Mouse (Mus musculus): Measurements from ENCODE around the gene Nkain2.

Nkain2 gene

DNA sequence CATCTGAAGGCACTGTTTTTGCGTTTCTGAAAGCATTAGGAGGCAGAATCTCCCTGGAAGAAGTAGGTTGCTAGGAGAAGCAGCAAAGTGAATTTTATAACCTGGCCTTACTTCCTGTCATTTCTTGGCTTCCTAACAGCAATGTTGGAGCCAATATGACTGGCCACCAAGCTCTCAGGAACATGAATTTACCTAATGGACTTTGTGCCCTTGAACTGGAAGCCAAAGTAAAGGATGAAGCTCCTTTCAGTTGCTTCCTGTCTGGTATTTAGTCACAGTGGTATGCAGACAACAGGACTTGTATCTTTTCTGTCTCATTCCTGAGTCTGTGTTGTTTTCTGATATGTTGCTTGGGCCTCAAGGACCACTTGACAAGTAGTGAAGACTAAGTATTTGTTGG, 1063.2 kb downstream of the Nkain2 start:
- ChIA-PET POLR2A (interaction anchor here in 1 of 4 experiments (0.5 kb wide), 1 partner anchor 615 kb away, joined by 4 read pairs; no protein-coding TSS in a partner anchor), CTCF (interaction anchor here in 1 of 4 experiments (0.6 kb wide), 2 partner anchors 392 to 918 kb away, joined by 7 read pairs; no protein-coding TSS in a partner anchor)

DNA sequence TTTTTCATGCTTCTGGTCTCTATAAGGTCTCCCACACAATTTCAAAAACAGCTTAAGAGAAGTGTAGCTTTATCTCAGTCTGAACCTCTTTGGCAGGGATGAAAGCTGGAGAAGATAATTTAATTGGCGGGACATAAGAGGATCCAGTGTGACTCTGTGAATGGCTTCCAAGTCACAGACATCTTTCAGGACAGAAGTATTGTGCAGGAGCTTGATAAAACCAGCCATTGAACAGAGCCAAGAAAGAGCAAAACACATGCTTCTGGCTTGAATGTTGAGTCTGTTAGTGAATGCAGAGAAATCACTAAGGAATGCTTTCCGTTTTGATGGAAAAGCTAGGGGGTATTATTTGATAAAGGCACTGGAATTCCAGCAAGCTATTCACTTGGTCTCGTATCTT, 1077.7 kb downstream of the Nkain2 start:
- ChIA-PET CTCF (no interaction called here), POLR2A (no interaction called here)

DNA sequence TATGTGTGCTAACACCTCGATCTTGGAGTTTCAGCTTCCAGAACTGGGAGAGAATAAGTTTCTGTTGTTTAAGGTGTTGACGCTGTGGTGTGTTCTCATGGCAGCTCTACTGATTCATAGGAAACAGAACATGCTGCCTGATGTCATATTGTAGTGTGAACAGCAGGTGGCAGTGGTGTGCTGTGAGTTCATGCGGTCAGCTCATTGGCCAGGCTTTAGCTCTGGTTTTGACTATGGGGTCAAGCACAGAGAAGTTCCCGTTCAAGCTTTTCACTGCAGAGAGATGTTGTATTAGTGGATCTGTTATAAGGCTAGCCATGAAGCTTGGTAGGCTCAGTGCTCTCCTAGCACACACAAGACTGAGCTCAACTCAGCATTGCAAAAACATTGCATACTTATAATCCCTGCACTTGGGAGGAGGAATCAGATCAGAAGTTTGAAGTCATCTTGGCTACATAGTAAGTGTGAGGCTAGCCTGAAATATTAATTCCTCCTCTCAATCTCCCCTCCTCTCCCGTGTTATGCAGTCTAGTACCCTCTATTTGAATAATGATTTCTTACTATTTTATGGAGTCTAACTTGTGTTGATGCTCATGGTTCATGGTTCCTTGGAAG, 1147.7 kb downstream of the Nkain2 start:
- ChIA-PET CTCF (interaction anchor here (0.6 to 1.5 kb wide), 8 partner anchors 134 to 1421 kb away, joined by 3 to 4 read pairs (median 3); no protein-coding TSS in a partner anchor), POLR2A (interaction anchor here in 1 of 4 experiments (0.5 kb wide), 1 partner anchor 979 kb away, joined by 3 read pairs; no protein-coding TSS in a partner anchor)

DNA sequence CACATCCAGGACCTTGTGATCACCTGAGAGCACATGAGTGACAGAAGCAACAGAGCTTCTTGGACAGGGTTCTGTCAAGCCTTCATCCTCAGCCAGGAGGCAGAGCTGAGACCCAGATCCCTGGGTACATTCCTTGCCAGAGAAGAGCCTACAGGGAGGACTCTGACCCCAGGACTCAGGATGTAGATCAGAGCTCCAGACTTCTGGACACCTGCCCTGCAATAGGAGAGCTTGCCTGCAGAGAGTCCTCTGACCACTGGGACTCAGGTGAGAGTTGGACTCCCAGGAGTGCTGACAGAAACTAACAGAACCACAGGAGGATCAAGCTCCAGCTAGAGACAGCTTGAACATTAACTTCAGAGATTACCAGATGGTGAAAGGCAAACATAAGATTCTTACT, 1162.2 kb downstream of the Nkain2 start:
- POLR2A ChIA-PET: no interaction called here
- CTCF ChIA-PET: no interaction called here

DNA sequence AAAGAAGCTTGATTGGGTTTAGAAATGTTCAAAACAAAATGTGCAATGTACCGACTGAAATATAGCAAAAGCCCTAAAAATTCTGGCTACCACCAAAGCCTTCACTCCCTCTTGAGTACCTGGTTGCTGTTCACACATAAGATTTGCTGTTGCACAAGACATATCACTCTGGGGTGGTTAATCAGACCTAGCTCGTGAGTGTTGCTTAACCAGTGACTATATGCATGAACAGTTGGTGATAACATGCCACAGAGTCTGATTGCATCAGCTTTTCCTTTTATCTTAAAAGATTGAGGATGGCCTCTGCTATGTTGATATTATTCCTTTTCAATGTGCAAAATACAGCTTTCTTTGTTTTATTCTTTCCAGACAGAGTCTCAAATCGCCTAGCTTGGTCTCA, 1243.0 kb downstream of the Nkain2 start:
- ChIA-PET CTCF (no interaction called here), POLR2A (interaction anchor here in 1 of 4 experiments (0.6 kb wide), 1 partner anchor 38 kb away, joined by 6 read pairs; no protein-coding TSS in a partner anchor)

DNA sequence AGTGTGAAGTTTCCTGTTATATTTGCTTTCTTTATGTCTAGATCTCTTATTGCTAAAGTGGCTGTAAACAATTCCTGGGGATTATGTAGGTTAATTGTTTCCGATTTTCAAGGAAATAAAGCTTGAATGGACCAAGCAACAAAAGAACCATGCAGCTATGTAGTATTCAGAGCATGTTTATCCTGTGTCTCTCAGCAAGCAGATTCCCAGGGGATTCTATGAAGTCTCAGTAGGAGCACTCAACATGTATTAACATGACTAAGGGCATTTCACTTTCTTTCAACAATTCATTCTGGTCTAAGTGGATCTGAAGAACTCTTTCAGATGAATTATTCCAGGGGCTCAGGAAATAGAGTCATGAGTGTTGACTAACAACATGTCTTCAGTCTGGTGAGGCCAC, 1244.2 kb downstream of the Nkain2 start:
- CTCF ChIA-PET: no interaction called here

More for the DNA sequence above, 1244.2 kb downstream of the Nkain2 start:
- POLR2A ChIA-PET: no interaction called here
